Mouse (Mus musculus): Measurements from ENCODE around the gene Iglon5.

DNA sequence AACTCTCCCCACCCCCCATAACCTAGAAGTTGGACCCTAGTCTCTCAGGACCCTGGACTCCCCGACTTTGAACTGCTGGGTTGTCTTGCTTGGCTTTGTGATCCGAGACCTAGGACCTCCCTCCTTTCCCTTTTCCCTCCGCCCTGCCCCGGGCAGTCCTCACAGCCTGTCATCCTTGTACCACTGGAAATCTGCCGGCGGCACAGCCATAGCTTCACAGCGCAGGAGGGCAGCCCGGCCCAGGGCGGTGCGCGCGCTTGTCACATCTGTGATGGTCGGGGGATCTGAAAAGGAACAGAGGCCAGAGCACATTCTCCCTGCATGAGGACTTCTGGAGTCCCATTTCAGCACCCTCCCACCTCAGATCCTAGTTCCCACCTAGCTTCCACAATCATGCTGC is 13.5 kb downstream of the Iglon5 start:
- TF ChIP-seq CTCF (IDR thresholded peaks at IDR 0.05; ENCODE audit: low read depth) (no peak), EP300 (IDR thresholded peaks at IDR 0.05; ENCODE audit: low read depth) (no peak)

All from liver, postnatal 0 days (tissue).